ENCODE assay signal across 17 mouse cellular contexts in the genomic region with DNA sequence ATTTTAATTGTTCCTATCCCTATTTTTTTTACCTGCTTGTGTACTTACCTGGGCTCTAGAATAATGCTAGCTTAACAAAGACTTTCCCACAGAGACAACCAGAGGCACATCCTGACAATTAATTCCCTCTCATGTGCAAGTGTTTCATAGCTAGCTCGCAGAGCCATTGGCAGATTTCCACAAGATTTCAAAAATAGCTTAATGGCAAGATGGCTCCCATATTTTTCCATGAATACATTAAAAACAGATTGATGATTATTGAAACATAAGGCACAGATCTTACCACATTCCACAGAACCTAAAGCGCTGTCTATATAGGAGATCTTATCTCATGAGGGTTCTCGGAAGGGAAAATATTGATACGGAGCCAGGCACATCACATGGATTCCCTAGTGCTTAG.
"Had no signal": no experiment of that assay in that cellular context is flagged by ENCODE, and none has a peak within 500 bp of the region (broad histone marks: within the 10 kb centered on the region; RNA-seq: fewer than 3 reads in every experiment).

No protein-coding gene starts in this region.

- H3K9me3 ChIP-seq: kidney, embryonic 15.5 days; limb, embryonic 12.5 days; midbrain, embryonic 10.5 days; neural tube, embryonic 13.5 days had no signal

- H3K36me3 ChIP-seq: kidney, embryonic 15.5 days; limb, embryonic 12.5 days; midbrain, embryonic 10.5 days; neural tube, embryonic 13.5 days had no signal

- H3K9ac ChIP-seq: kidney, embryonic 15.5 days; limb, embryonic 12.5 days; liver, embryonic 14.5 days; neural tube, embryonic 13.5 days had no signal

- H3K4me3 ChIP-seq: kidney, embryonic 15.5 days; limb, embryonic 12.5 days; midbrain, embryonic 10.5 days; neural tube, embryonic 13.5 days had no signal

- H3K4me2 ChIP-seq: kidney, embryonic 15.5 days; limb, embryonic 12.5 days; neural tube, embryonic 13.5 days had no signal

- ATAC-seq: midbrain, embryonic 16.5 days had no signal

- DNase-seq: kidney, adult 2 months; kidney, postnatal 14 days; layer of hippocampus, adult 9-11 months; layer of hippocampus, postnatal 36 days; lung, adult 18-20 months; lung, postnatal 4 days; retina, postnatal 1 day; right cerebral cortex, postnatal 4 days; spleen, adult 18-20 months; thymus, adult 18-20 months; thymus, postnatal 25 days had no signal

- H3K27ac ChIP-seq: kidney, embryonic 15.5 days; limb, embryonic 12.5 days; liver, embryonic 14.5 days; midbrain, embryonic 10.5 days; neural tube, embryonic 13.5 days had no signal
